Mouse (Mus musculus): ENCODE results near the gene Odf3l1. TPM values are rescaled to one million over a fixed set of nuclear protein-coding genes. Genes with fewer than 3 reads are reported as not detected.

The Odf3l1 gene
- polyA plus RNA-seq, 1 experiment from 2014 or later, result not detected

- H3K36me3 ChIP-seq (ENCODE audit: control insufficient read depth, insufficient read depth), result no peaks in the 10 kb centered on the region
- WGBS (ENCODE audit: insufficient replicate concordance), result 57% methylated on average over 9 of the region's 9 CpGs
- H3K4me2 ChIP-seq (ENCODE audit: low read depth, low read length), result no peak overlapping the region
- no peaks in the 10 kb centered on the region for H3K27me3 ChIP-seq (ENCODE audit: control insufficient read depth, insufficient read depth, low read depth, low read length)
- no peak overlapping the region for H3K9ac ChIP-seq (ENCODE audit: low read depth, low read length)
- no peak overlapping the region for H3K4me3 ChIP-seq (ENCODE audit: low read depth, low read length)
- ATAC-seq (ENCODE audit: low read depth), result no peak
- H3K4me1 ChIP-seq (ENCODE audit: control insufficient read depth, low read depth, low read length), result no peaks in the 10 kb centered on the region
- H3K27ac ChIP-seq (ENCODE audit: low read length), result no peak overlapping the region
- H3K9me3 ChIP-seq (replicated peaks; ENCODE audit: control insufficient read depth, low read length), result no peaks in the 10 kb centered on the region
Observed at GRCm38 (mm10) chr9:56876784-56877183, 12.3 kb upstream of the Odf3l1 start.

GRCm38 (mm10) chr9:56873097-56873496, 8.6 kb upstream of the Odf3l1 start:
- Histone ChIP-seq H3K27me3 (ENCODE audit: control insufficient read depth, insufficient read depth, low read depth, low read length) (no peaks in the 10 kb centered on the region), H3K4me2 (ENCODE audit: low read depth, low read length) (no peak overlapping the region), H3K9me3 (replicated peaks; ENCODE audit: control insufficient read depth, low read length) (no peaks in the 10 kb centered on the region), H3K4me3 (ENCODE audit: low read depth, low read length) (no peak overlapping the region), H3K27ac (ENCODE audit: low read length) (no peak overlapping the region), H3K4me1 (ENCODE audit: control insufficient read depth, low read depth, low read length) (no peaks in the 10 kb centered on the region), H3K9ac (ENCODE audit: low read depth, low read length) (no peak overlapping the region), H3K36me3 (ENCODE audit: control insufficient read depth, insufficient read depth) (no peaks in the 10 kb centered on the region)
- WGBS (ENCODE audit: insufficient replicate concordance), result 36% methylated on average over 1 of the region's 1 CpGs
- ATAC-seq (ENCODE audit: low read depth), result no peak

GRCm38 (mm10) chr9:56872105-56872903, 7.8 kb upstream of the Odf3l1 start:
- Histone ChIP-seq H3K27ac (ENCODE audit: low read length) (no peak overlapping the region), H3K9ac (ENCODE audit: low read depth, low read length) (no peak overlapping the region), H3K4me3 (ENCODE audit: low read depth, low read length) (no peak overlapping the region), H3K9me3 (replicated peaks; ENCODE audit: control insufficient read depth, low read length) (no peaks in the 10 kb centered on the region), H3K4me2 (ENCODE audit: low read depth, low read length) (no peak overlapping the region), H3K4me1 (ENCODE audit: control insufficient read depth, low read depth, low read length) (no peaks in the 10 kb centered on the region), H3K36me3 (ENCODE audit: control insufficient read depth, insufficient read depth) (no peaks in the 10 kb centered on the region), H3K27me3 (ENCODE audit: control insufficient read depth, insufficient read depth, low read depth, low read length) (no peaks in the 10 kb centered on the region)
- no peak for ATAC-seq (ENCODE audit: low read depth)
- 64% methylated on average over 5 of the region's 5 CpGs for WGBS (ENCODE audit: insufficient replicate concordance)

- ATAC-seq (ENCODE audit: low read depth), result no peak
Observed at GRCm38 (mm10) chr9:56871191-56871590, 6.7 kb upstream of the Odf3l1 start.

GRCm38 (mm10) chr9:56870778-56871177, 6.3 kb upstream of the Odf3l1 start:
- ATAC-seq (ENCODE audit: low read depth), result no peak
- H3K9me3 ChIP-seq (replicated peaks; ENCODE audit: control insufficient read depth, low read length), result no peaks in the 10 kb centered on the region
- H3K4me1 ChIP-seq (ENCODE audit: control insufficient read depth, low read depth, low read length), result no peaks in the 10 kb centered on the region
- 36% methylated on average over 10 of the region's 10 CpGs for WGBS (ENCODE audit: insufficient replicate concordance)
- H3K9ac ChIP-seq (ENCODE audit: low read depth, low read length), result no peak overlapping the region
- H3K4me2 ChIP-seq (ENCODE audit: low read depth, low read length), result no peak overlapping the region
- no peak overlapping the region for H3K4me3 ChIP-seq (ENCODE audit: low read depth, low read length)
- no peaks in the 10 kb centered on the region for H3K36me3 ChIP-seq (ENCODE audit: control insufficient read depth, insufficient read depth)
- H3K27ac ChIP-seq (ENCODE audit: low read length), result no peak overlapping the region
- peaks cover 3% of the 10 kb centered on the region for H3K27me3 ChIP-seq (ENCODE audit: control insufficient read depth, insufficient read depth, low read depth, low read length)

More at GRCm38 (mm10) chr9:56871191-56871590, 6.7 kb upstream of the Odf3l1 start:
- Histone ChIP-seq H3K36me3 (ENCODE audit: control insufficient read depth, insufficient read depth) (no peaks in the 10 kb centered on the region), H3K9me3 (replicated peaks; ENCODE audit: control insufficient read depth, low read length) (no peaks in the 10 kb centered on the region), H3K4me1 (ENCODE audit: control insufficient read depth, low read depth, low read length) (no peaks in the 10 kb centered on the region), H3K9ac (ENCODE audit: low read depth, low read length) (no peak overlapping the region), H3K27ac (ENCODE audit: low read length) (no peak overlapping the region), H3K4me3 (ENCODE audit: low read depth, low read length) (no peak overlapping the region), H3K27me3 (ENCODE audit: control insufficient read depth, insufficient read depth, low read depth, low read length) (peaks cover 2% of the 10 kb centered on the region; the same call in 1 of the 2 replicates), H3K4me2 (ENCODE audit: low read depth, low read length) (no peak overlapping the region)
- 27% methylated on average over 5 of the region's 5 CpGs for WGBS (ENCODE audit: insufficient replicate concordance)

GRCm38 (mm10) chr9:56869552-56869951, 5.1 kb upstream of the Odf3l1 start:
- Histone ChIP-seq H3K36me3 (ENCODE audit: control insufficient read depth, insufficient read depth) (no peaks in the 10 kb centered on the region), H3K9me3 (replicated peaks; ENCODE audit: control insufficient read depth, low read length) (no peaks in the 10 kb centered on the region), H3K4me2 (ENCODE audit: low read depth, low read length) (no peak overlapping the region), H3K9ac (ENCODE audit: low read depth, low read length) (no peak overlapping the region), H3K27ac (ENCODE audit: low read length) (no peak overlapping the region), H3K4me1 (ENCODE audit: control insufficient read depth, low read depth, low read length) (no peaks in the 10 kb centered on the region), H3K4me3 (ENCODE audit: low read depth, low read length) (no peak overlapping the region), H3K27me3 (ENCODE audit: control insufficient read depth, insufficient read depth, low read depth, low read length) (peaks cover 13% of the 10 kb centered on the region)
- 56% methylated on average over 13 of the region's 13 CpGs for WGBS (ENCODE audit: insufficient replicate concordance)
- no peak for ATAC-seq (ENCODE audit: low read depth)

GRCm38 (mm10) chr9:56868292-56868691, 3.8 kb upstream of the Odf3l1 start:
- Histone ChIP-seq H3K27me3 (ENCODE audit: control insufficient read depth, insufficient read depth, low read depth, low read length) (peaks cover 17% of the 10 kb centered on the region), H3K4me3 (ENCODE audit: low read depth, low read length) (no peak overlapping the region), H3K36me3 (ENCODE audit: control insufficient read depth, insufficient read depth) (no peaks in the 10 kb centered on the region), H3K9ac (ENCODE audit: low read depth, low read length) (no peak overlapping the region), H3K9me3 (replicated peaks; ENCODE audit: control insufficient read depth, low read length) (no peaks in the 10 kb centered on the region), H3K27ac (ENCODE audit: low read length) (no peak overlapping the region), H3K4me2 (ENCODE audit: low read depth, low read length) (no peak overlapping the region), H3K4me1 (ENCODE audit: control insufficient read depth, low read depth, low read length) (no peaks in the 10 kb centered on the region)
- ATAC-seq (ENCODE audit: low read depth), result no peak
- 49% methylated on average over 6 of the region's 6 CpGs for WGBS (ENCODE audit: insufficient replicate concordance)

GRCm38 (mm10) chr9:56866430-56866829, 2.0 kb upstream of the Odf3l1 start:
- Histone ChIP-seq H3K9me3 (replicated peaks; ENCODE audit: control insufficient read depth, low read length) (no peaks in the 10 kb centered on the region), H3K9ac (ENCODE audit: low read depth, low read length) (no peak overlapping the region), H3K36me3 (ENCODE audit: control insufficient read depth, insufficient read depth) (no peaks in the 10 kb centered on the region), H3K4me1 (ENCODE audit: control insufficient read depth, low read depth, low read length) (no peaks in the 10 kb centered on the region), H3K27me3 (ENCODE audit: control insufficient read depth, insufficient read depth, low read depth, low read length) (peaks cover 17% of the 10 kb centered on the region), H3K4me2 (ENCODE audit: low read depth, low read length) (no peak overlapping the region), H3K4me3 (ENCODE audit: low read depth, low read length) (no peak overlapping the region), H3K27ac (ENCODE audit: low read length) (no peak overlapping the region)
- ATAC-seq (ENCODE audit: low read depth), result no peak
- WGBS (ENCODE audit: insufficient replicate concordance), result 46% methylated on average over 5 of the region's 5 CpGs

- Histone ChIP-seq H3K4me2 (ENCODE audit: low read depth, low read length) (no peak overlapping the region), H3K27me3 (ENCODE audit: control insufficient read depth, insufficient read depth, low read depth, low read length) (peaks cover 17% of the 10 kb centered on the region), H3K9me3 (replicated peaks; ENCODE audit: control insufficient read depth, low read length) (no peaks in the 10 kb centered on the region), H3K9ac (ENCODE audit: low read depth, low read length) (no peak overlapping the region), H3K4me3 (ENCODE audit: low read depth, low read length) (no peak overlapping the region), H3K27ac (ENCODE audit: low read length) (no peak overlapping the region), H3K36me3 (ENCODE audit: control insufficient read depth, insufficient read depth) (no peaks in the 10 kb centered on the region), H3K4me1 (ENCODE audit: control insufficient read depth, low read depth, low read length) (no peaks in the 10 kb centered on the region)
- ATAC-seq (ENCODE audit: low read depth), result no peak
- WGBS (ENCODE audit: insufficient replicate concordance), result 46% methylated on average over 11 of the region's 11 CpGs
Observed at GRCm38 (mm10) chr9:56865673-56866400, 1.4 kb upstream of the Odf3l1 start.
